Mouse (Mus musculus) CH12.LX (cell line): ENCODE results near the gene Rasip1. TPM values are rescaled to one million over a fixed set of nuclear protein-coding genes. Genes with fewer than 3 reads are reported as not detected.

Experiments
- DNase-seq: peaks from one replicate; pipeline ENCODE4 v3.0.0-alpha.2; 2013; ENCODE audit errors: extremely low read depth
- H3K27ac ChIP-seq: 2 replicates; pipeline ENCODE4 v1.5.1; 2012; ENCODE audit warnings: low read depth, mild to moderate bottlenecking, control low read depth, moderate library complexity; ENCODE audit not compliant: insufficient read depth
- H3K27me3 ChIP-seq: replicated peaks from 2 replicates; pipeline ENCODE3; 2012; ENCODE audit warnings: inconsistent platforms
- H3K36me3 ChIP-seq, 2 experiments: replicated peaks in 1 of 2; 2 replicates each; pipeline versions ENCODE3 to v1.6.1; 2012; ENCODE audit warnings: inconsistent platforms in 1 of 2, low read length in 1 of 2, mild to moderate bottlenecking in 1 of 2, mixed read lengths in 1 of 2, moderate library complexity in 1 of 2; ENCODE audit not compliant: control insufficient read depth in 1 of 2, insufficient read depth in 1 of 2
- H3K4me1 ChIP-seq, 2 experiments: 2 replicates each; pipeline ENCODE4 v1.6.1; 2012; ENCODE audit warnings: inconsistent platforms in 1 of 2, moderate library complexity in 1 of 2; ENCODE audit not compliant: insufficient read depth in 2 of 2, control insufficient read depth in 1 of 2
- H3K4me2 ChIP-seq: 2 replicates; pipeline ENCODE4 v1.6.1; 2012; ENCODE audit warnings: low read depth, mild to moderate bottlenecking, control low read depth; ENCODE audit not compliant: poor library complexity, insufficient read depth, severe bottlenecking
- H3K4me3 ChIP-seq, 3 experiments: fragments of 150-350 bp in 1 of 3; sonication (generic) in 1 of 3; replicated peaks in 1 of 3; 2 replicates each; pipeline versions ENCODE3 to v1.5.1; 2011 to 2012; ENCODE audit warnings: low read depth in 2 of 3, low read length in 2 of 3, mild to moderate bottlenecking in 2 of 3, moderate library complexity in 2 of 3, control low read depth in 1 of 3, improper control_type of control experiment in 1 of 3, inconsistent platforms in 1 of 3, mixed read lengths in 1 of 3; ENCODE audit not compliant: poor library complexity in 1 of 3
- H3K79me2 ChIP-seq: replicated peaks from 2 replicates; pipeline ENCODE4 v1.6.1; 2012; ENCODE audit warnings: mild to moderate bottlenecking, moderate library complexity; ENCODE audit not compliant: control insufficient read depth, poor library complexity, insufficient read depth, severe bottlenecking; ENCODE audit errors: extremely low read depth
- H3K9ac ChIP-seq: 2 replicates; pipeline ENCODE4 v1.6.1; 2012; ENCODE audit warnings: low read depth, mild to moderate bottlenecking, control low read depth, moderate library complexity; ENCODE audit not compliant: insufficient read depth
- H3K9me3 ChIP-seq: replicated peaks from 2 replicates; pipeline ENCODE3; 2012; ENCODE audit warnings: low read length, inconsistent platforms, mixed read lengths
- E2F4 ChIP-seq: IDR thresholded peaks from 2 replicates; pipeline ENCODE4 v1.6.1; 2011; ENCODE audit warnings: low read depth, low read length, improper control_type of control experiment; ENCODE audit not compliant: insufficient replicate concordance
- JUN ChIP-seq: IDR thresholded peaks from 2 replicates; pipeline ENCODE4 v1.6.1; 2011; ENCODE audit warnings: low read depth, mild to moderate bottlenecking, low read length, improper control_type of control experiment, moderate library complexity; ENCODE audit not compliant: insufficient read depth
- MAX ChIP-seq: IDR thresholded peaks from 2 replicates; pipeline ENCODE4 v1.6.1; 2011; ENCODE audit warnings: low read length, improper control_type of control experiment
- MAZ ChIP-seq: IDR thresholded peaks from 2 replicates; pipeline ENCODE4 v1.6.1; 2012; ENCODE audit warnings: low read depth, mild to moderate bottlenecking, inconsistent platforms, low read length, improper control_type of control experiment, moderate library complexity
- MXI1 ChIP-seq: IDR thresholded peaks from 2 replicates; pipeline ENCODE4 v1.6.1; 2011; ENCODE audit warnings: mild to moderate bottlenecking, low read depth, low read length, improper control_type of control experiment
- MYC ChIP-seq: IDR thresholded peaks from 2 replicates; pipeline ENCODE4 v1.6.1; 2011; ENCODE audit warnings: low read depth, mild to moderate bottlenecking, improper control_type of control experiment, low read length
- NELFE ChIP-seq: IDR thresholded peaks from 2 replicates; pipeline ENCODE4 v1.6.1; 2011; ENCODE audit warnings: low read depth, low read length, improper control_type of control experiment
- RCOR1 ChIP-seq: conservative IDR thresholded peaks from 2 replicates; pipeline ENCODE4 v1.6.1; 2012; ENCODE audit warnings: low read depth, mild to moderate bottlenecking, inconsistent platforms, low read length, improper control_type of control experiment
- SIN3A ChIP-seq: IDR thresholded peaks from 2 replicates; pipeline ENCODE4 v1.6.1; 2012; ENCODE audit warnings: low read length, improper control_type of control experiment, inconsistent platforms
- USF1 ChIP-seq: IDR thresholded peaks from 2 replicates; pipeline ENCODE4 v1.6.1; 2014; ENCODE audit warnings: low read depth, mild to moderate bottlenecking, inconsistent platforms, low read length, improper control_type of control experiment
- ZMIZ1 ChIP-seq: IDR thresholded peaks from 2 replicates; pipeline ENCODE4 v1.6.1; 2012; ENCODE audit warnings: low read depth, mild to moderate bottlenecking, inconsistent platforms, low read length, improper control_type of control experiment
- dilution Hi-C: fragments of 300-500 bp; cut with MboI; formaldehyde crosslinking; loops from 2 replicates; pipeline ENCODE4 v1.14.3; 2020; ENCODE audit warnings: low sequenced_read_pairs; ENCODE audit not compliant: extremely low pct_unique_long_range_greater_than_20kb, extremely low pct_ligation_motif_present
- in situ Hi-C: fragments of 300-500 bp; cut with MboI; formaldehyde crosslinking; loops from 3 replicates; pipeline ENCODE4 v1.14.3; 2019; ENCODE audit warnings: low sequenced_read_pairs, low pct_ligation_motif_present, low pct_unique_long_range_greater_than_20kb, mixed read lengths
- polyA plus RNA-seq: library from polyadenylated mRNA; unstranded; fragments of >175 nt; gene quantifications from 2 replicates; pipeline ENCODE4 v1.2.1, GENCODE M21; 2012; ENCODE audit warnings: low read depth; ENCODE audit not compliant: insufficient read length
- total RNA-seq, 2 experiments: library from RNA; depleted of rRNA; stranded (reverse); fragments of 300-350 nt in 1 of 2; fragments of >200 nt in 1 of 2; gene quantifications; 2 replicates each; pipeline ENCODE4 v1.2.3; 2012 to 2014

Rasip1 gene
- total and polyA plus RNA-seq, 3 experiments, result 0.46 to 2.9 (median 0.77) TPM

DNA sequence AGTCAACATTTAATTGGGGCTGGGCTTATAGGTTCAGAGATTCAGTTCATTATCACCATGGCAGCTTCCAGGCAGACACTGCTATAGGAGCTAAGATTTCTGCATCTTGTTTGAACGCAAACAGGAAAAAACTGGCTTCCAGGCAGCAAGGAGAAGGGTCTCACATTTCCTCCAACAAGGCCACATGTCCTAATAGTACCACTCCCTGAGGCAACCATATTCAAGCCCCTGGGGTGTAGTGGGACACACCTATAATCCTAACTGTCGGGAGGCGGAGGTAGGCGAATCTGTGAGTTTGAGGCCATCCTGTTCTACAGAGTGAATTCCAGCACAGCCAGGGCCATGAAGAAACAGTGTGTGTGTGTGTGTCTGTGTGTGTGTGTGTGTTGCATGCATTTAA lies 32.1 kb upstream of the Rasip1 start:
- H3K4me1 ChIP-seq, result peaks cover 0 to 47% of the 10 kb centered on the region in 2 experiments; a peak in 3 of 4 replicates
- in situ Hi-C loops (no loop called here), dilution Hi-C loops (no loop called here)
- H3K36me3 ChIP-seq, result peaks cover 0 to 14% of the 10 kb centered on the region in 2 experiments
- no peaks in the 10 kb centered on the region for H3K79me2 ChIP-seq
- TF ChIP-seq RCOR1, result no peak
- TF ChIP-seq MXI1, result no peak
- H3K9me3 ChIP-seq, result peaks cover 14% of the 10 kb centered on the region
- no peak overlapping the region for H3K27ac ChIP-seq
- no peaks in the 10 kb centered on the region for H3K27me3 ChIP-seq
- DNase-seq, result no peak
- H3K4me2 ChIP-seq, result no peak overlapping the region
- H3K9ac ChIP-seq, result no peak overlapping the region
- H3K4me3 ChIP-seq, result no peak overlapping the region

DNA sequence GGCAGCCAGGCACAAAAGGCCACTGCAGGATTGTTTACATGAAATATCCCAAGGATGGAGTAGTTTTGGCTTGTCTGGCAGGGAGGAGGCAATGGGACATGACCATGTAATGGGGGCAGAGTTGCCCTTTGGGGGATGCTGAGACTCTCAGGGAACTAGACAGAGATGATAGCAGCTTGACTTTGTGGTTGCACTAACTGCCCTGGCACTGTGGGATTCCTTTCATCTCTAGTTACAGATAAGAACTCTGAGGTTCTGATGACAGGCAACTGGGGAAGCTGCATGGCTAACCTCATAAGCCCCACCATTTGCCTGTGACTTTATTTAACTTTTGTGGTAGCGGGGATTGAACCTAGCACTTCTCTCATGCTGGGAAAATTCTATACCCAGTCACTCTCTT lies 31.2 kb upstream of the Rasip1 start:
- Histone ChIP-seq H3K9me3 (peaks cover 14% of the 10 kb centered on the region), H3K4me3 (no peak overlapping the region), H3K36me3 (peaks cover 0 to 7% of the 10 kb centered on the region in 2 experiments), H3K4me2 (no peak overlapping the region), H3K27me3 (no peaks in the 10 kb centered on the region), H3K79me2 (no peaks in the 10 kb centered on the region), H3K27ac (no peak overlapping the region), H3K4me1 (peaks cover 0 to 53% of the 10 kb centered on the region in 2 experiments; a peak in 3 of 4 replicates), H3K9ac (no peak overlapping the region)
- in situ Hi-C loops, result no loop called here
- dilution Hi-C loops, result no loop called here
- DNase-seq, result no peak
- TF ChIP-seq MXI1, result no peak
- no peak for TF ChIP-seq NELFE
- TF ChIP-seq MAX, result no peak
- TF ChIP-seq SIN3A, result no peak

DNA sequence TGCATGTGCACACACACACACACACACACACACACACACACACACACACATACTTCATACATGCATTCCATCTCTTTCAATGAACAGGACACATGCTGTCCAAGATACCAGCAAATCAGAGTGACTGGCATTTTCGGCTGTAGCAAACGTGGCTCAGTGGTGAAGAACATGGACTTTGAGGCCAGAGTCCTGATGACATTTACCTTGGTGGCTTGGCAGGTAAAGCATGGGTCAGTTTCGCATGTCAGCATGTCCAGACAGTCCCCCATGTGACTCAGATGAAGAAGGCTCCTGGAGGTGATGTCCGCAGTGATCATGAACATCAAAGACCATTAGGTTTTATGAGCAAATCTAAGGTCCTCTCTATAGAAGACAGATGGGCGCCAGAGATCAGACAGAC lies 30.3 kb upstream of the Rasip1 start:
- DNase-seq, result no peak
- Histone ChIP-seq H3K36me3 (peaks cover 0 to 7% of the 10 kb centered on the region in 2 experiments), H3K4me3 (no peak overlapping the region), H3K4me2 (no peak overlapping the region), H3K9ac (no peak overlapping the region), H3K4me1 (peaks cover 0 to 53% of the 10 kb centered on the region in 2 experiments; a peak in 3 of 4 replicates), H3K27me3 (no peaks in the 10 kb centered on the region), H3K79me2 (no peaks in the 10 kb centered on the region), H3K9me3 (peaks cover 14% of the 10 kb centered on the region), H3K27ac (no peak overlapping the region)
- TF ChIP-seq USF1, result no peak
- no peak for TF ChIP-seq E2F4
- no peak for TF ChIP-seq JUN
- TF ChIP-seq RCOR1, result no peak
- TF ChIP-seq MAZ, result no peak
- no peak for TF ChIP-seq MYC
- TF ChIP-seq ZMIZ1, result no peak
- dilution Hi-C loops, result no loop called here
- in situ Hi-C loops, result no loop called here
